Mouse (Mus musculus) stomach, postnatal 0 days (tissue): Measurements from ENCODE around the gene Gpr142.

Experiments
- CTCF ChIP-seq: IDR thresholded peaks from 2 replicates; pipeline ENCODE4 v1.5.1; 2016; ENCODE audit warnings: antibody characterized with exemption, low read depth, mild to moderate bottlenecking, moderate library complexity
- EP300 ChIP-seq: optimal IDR thresholded peaks from 2 replicates; pipeline ENCODE3; 2016; ENCODE audit warnings: antibody characterized with exemption

GRCm38 (mm10) chr11:114816934-114817333, 18.2 kb downstream of the Gpr142 start:
- no peak for TF ChIP-seq CTCF
- TF ChIP-seq EP300 = no peak
